Mouse (Mus musculus) right cerebral cortex, adult 18-20 months (tissue): ENCODE results near the gene Wdr13.

Experiments
- DNase-seq: peaks from one replicate; pipeline ENCODE4 v3.0.0; 2022; ENCODE audit warnings: mixed read lengths

The Wdr13 gene

DNA sequence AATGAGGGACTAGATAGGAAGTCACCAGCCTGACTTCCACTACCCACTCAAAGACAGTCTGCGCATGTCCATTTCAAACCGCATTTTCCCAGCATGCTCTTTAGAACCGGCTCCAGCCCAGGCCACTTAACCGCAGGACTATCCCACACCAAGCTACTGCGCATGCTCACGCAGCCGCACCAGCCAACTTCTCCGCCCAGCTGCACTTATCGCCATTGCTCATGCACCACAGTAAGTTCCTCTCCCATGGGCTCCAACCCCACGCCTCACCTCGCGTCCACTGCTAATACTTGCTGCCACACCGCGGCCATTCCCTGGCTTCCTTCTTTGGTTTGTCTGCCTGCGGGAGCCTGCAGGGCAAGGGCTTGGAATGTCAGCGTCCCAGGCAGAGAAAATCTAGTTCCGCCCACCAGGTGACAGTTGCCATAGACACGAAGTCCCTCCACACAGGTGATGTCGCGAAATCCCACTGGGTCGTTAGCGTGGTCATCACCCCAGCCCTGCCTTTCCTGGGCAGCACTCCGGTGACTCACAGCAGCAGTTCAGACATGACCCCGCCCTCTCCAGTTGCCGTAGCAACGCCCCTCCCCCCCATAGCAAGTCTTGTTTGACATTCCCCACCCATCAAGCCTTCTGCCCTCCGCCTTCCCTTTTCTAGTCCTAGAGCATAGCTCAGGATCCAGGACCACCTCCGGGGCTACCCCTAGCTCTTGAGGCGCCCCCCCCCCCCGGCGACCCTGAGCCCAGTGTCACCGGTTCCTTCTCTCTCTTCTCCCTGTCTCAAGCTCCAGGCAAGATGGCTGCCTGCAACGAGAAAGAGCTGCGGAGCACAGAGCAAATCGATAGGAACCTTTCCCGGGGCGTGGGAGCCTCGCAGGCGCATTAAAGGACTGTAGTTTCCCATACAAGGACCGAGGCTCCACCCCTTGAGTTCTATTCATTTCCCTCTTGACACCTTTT is at the start of gene Wdr13:
Gene Wdr13, minus strand, starts transcription at position 876 of the 960 bp plus-strand sequence.
- peak; percentile 93 for DNase-seq

DNA sequence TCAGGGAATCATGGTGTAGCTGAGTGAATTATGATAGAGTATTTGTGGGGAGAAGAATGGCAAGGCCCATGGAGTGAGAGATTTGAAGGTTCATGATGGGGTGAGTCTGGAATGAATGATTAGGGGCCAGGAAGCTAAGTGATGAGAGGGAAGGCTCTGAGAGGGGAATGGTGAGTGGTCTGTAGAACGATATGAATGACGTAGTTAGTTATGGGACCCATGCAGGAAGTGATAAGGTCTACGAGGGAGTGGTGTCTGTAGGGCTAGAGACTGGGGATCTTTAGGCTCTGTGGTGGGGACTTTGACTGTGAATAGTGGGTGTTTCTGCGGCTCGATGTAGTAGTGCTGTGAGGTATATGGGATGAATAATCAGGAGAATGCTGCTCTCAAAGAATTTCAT is 47.0 kb upstream of the Wdr13 start:
- DNase-seq = no peak

DNA sequence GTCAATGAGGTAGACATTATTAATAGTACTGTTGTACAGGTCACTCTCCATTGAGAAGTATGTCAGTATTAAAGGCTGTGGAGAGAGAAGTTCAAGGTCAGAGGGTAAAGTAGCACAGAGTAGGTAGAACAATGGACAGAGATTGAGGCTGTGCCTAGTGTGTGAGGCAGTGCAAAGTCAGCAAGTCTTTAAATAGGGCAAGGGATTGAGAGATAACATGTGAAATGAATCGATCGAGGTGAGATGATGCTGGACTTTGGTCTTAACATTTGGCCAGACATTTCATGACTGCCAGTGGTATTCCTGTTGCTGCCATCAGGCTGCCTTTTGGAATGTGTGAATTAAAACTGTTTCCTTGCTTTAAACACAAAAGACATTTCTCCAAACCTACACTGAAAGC is 46.2 kb upstream of the Wdr13 start:
- DNase-seq = no peak

DNA sequence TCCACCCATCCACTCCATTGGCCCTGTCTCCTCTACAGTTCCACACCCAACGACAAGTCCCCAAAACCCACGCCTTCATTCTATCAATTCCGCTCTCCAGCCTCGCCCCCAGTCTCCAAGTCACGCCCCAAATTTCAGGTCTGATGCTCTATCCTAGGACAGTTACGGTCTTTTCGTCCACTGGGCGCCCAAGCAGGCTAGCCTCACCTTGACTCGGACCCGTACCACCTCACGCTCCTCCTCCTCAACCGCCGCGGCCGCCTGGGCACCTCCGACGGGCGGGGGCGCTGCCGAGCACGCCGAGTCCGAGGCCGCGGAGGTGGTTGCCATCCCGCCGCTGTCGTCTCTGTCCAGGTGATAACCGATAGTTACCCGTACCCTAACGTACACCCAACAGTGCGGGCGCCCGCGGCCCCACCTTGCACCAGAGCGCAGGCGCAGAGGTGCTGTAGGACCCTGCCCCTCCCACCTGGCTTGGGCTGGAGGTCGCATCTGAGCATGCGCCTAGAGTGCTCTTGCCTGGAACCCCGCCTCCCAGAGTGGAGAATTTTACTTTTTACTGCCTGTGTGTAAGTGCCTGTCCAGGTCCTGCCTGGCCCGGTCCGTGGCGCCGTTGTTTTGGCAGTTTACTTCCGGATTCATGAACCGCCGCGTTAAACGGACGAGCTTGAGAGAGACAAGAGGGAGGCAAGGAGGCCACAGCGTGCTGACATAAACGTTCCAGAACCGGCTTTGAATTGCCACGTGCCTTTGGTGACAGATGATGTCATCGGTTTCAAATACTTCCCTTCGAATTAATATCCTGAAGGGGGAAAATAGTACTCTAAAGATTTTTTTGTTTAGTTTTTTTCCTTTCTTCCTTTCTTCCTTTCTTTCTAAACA is 43.1 kb upstream of the Wdr13 start, which contains the start of gene Tbc1d25:
Gene Tbc1d25, minus strand, starts transcription at position 678 of the 882 bp plus-strand sequence.
- peak; percentile 86 for DNase-seq

DNA sequence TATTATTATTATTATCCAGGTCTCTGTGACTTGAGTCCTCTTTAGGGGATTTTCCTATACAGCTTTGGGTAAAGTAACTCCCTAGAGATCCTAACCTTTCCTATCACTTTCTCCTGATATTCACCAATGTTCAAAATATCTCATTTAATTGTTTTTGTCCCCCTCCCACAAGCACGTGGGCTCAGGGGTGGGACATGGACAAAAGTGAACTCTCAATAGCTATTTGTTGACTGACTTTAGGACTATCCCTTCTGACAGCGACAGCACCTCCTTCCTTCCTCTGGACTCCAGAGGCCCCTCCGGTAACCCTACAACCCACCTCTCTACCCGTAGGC is 42.4 kb upstream of the Wdr13 start:
- DNase-seq = no peak

DNA sequence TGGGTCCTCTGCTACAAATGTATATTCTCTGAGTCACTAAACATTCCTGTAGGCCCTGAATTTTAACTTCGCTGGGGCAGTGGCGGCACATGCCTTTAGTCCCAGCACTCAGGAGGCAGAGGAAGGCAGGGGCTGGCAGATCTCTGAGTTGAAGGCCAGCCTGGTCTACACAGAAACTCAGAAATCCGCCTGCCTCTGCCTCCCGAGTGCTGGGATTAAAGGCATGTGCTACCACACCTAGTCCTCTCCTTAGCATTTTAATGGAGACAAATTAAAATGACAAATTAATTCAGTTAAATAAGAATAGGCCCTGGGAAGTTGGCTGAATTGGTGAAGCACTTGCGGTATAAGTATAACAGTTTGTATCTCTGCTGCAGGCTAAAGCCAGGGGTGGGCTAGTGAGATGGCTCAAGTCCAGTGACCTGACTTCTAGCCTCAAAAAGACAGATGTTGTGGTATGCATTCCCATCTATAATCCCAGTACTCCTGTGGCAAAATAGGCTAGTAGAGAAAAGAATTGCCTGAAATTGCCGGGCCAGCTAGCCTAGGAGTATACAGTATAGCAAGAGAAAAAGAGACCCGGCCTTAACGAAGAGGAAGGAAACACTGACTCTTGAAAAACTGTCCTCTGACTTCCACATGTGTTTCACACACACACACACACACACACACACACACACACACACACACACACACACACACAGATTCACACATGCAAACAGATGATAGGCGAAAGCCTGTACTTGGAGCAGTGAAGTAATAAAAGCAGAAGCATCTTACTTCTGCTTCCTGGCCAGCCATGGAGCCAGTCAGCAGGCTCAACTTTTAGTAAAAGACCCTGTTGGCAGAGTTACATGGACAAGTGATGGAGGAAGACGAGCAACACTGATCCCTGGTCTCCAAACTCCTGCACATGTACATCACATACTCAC is 35.3 kb upstream of the Wdr13 start:
- DNase-seq = no peak

DNA sequence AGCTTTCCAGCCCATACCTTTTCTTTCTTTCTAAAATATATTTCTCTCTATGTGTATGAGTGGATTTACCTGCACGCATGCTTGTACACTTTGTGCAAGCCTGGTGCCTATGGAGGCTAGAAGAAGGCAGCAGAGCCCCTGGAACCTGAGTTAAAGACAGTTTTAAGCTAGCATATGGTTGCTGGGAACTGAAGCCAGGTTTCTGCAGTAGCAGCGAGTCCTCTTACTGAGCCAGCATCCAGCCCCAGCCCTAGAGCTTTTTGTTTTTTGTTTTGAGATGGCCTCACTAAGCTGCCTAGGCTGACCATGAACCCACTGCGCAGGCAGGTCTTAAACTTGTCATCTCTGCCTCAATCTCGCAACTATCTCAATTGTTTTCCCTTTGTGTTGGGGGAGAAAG is 31.8 kb upstream of the Wdr13 start:
- no peak for DNase-seq

DNA sequence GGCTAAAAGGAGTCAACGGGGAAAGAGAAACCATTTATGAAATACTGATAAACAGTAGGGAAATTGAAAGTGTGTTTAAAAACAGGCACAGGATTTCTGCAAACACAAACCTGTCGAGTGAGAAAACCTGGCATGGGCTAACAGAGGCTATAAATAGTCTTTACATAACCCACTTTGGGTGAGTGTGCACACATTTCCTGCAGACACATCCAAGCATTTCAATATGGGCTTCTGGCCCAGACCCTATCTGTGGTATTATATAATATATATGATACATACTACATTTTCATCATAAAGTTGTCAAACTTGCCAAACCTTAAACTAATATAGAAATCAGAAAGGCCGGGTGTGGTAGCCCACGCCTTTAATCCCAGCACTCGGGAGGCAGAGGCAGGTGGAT is 30.4 kb upstream of the Wdr13 start:
- DNase-seq = peak; percentile 25

DNA sequence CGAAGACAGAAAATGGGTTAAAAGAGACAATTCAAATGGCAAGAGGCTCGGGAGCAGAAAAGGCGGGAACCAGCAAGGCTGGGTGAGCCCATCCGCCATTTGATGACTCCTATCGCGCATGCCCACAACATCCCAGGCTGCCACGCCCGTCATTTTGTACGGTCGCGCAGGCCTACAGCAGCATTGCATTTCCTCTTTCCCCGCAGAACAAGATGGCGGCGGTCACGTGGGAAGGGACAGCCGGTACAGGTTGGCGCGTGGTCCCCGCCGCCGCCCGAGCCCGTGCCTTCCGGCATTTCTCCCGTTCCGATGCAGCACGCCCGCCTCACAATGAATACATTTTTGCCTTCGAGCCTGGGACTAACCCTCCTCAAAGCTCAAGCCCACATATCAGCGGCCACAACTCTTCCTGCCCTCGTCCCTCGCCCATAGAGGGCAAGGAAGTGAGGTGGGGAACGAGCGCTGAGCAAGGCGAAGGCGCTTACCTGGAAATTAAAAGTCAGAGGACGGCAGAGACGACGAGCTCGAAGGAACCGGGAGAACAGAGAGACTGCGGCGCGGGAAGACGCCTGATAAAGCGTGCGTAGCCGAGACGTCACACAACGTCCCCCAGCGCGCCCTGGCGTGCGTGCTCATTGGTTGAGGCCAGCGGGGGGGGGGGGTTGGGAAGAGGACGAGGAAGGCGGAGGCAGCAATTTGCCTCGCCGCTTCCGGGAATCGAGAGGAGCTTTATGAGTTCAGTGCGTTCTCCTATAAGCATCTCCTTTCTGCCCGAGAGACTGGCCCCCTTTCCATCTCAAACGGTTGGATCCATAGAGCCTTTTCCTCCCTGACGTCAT is 12.7 kb upstream of the Wdr13 start, which contains the start of gene Rbm3:
Gene Rbm3, minus strand, starts transcription at position 728 of the 839 bp plus-strand sequence.
- DNase-seq = peak; percentile 90

DNA sequence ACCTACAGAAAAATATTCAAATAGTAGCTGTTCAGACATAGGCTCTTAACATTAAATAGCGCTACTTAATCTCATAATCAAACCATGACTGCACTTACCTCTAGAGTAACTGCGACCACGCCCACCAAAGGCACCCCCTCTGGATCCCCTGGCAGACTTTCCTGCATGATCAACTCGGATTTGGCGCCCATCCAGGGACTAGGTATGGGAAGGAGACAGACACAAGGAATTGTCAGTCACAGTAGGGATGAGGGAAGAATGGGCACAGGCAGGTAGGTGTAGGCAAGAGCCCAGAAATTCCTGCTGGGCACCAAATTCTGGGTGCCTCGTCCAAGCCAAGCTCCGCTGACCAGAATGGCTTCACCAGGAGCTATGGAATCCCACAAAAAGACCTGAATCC is 11.1 kb upstream of the Wdr13 start:
- DNase-seq = no peak

DNA sequence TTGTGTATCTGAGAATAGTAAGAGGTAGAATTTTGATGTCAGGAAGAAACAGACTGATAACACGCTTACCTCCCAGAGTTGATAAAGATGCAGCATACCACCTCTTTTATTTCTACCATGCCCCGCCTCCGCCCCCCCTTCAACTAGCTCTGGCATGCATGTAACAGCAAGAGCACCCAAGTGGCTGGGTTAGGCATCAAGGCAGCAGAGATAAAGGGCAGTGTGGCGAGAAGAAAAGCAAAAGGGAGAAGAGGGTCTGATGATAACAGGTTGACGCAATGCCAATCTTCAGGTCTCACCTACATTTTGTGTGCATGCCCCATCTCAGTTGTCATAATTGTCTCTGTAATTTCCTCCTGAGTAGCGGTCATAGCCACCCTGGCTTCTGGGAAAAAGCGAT is 10.3 kb upstream of the Wdr13 start:
- DNase-seq = no peak

DNA sequence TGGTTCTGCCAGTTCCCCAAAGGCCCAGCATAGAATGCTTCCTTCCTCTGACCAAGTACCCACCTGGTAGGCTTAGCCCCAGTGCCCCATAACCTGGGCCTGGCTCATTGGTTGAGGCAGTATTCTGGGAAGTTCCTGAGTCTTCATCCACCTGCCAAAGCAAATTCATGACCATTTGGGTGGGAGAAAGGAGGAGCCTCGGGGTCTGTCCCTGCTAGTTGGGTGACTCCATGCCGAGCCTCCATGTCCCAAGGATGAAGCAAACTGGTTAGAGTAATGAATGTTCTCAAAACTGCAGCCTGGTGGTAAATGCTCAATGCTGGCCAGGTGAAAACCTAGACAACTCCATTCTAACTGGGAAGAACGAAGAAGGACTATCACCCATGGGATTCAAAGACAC is 8.4 kb upstream of the Wdr13 start:
- no peak for DNase-seq

DNA sequence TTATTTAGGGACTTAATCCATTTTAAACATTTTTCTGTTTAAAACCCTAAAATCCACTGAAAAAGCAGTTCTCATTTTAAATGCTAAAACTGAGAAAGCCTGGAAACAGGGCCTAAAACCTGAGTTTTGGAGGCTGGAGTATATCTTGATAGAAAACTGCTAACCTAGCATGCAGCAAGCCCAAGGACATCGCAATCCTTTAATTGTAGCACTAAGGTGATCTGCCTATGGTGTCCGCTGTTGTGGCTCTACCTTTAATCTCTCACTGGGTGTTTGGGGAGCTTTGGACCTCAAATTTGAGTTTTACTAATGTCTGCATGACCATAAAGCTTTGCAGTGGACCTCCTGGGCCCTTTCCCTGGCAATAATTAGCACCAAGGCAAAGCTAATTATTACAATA is 7.8 kb upstream of the Wdr13 start:
- no peak for DNase-seq

DNA sequence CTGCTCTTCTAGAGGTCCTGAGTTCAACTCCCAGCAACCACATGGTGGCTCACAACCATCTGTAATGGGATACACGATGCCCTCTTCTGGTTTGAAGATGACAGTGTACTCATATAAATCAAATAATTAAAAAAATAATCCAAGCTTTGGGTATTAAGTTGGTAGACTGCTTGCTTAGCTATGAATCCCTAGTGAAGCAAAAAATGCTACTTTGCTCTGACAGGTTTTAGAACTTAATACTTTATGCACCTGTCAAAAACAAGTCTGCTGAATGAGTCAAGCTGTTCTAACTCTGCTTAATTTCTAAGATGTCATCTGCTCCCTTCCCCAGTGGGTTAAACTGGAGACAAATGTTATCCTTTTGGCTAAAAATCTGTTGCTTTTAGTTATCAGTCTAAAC is 6.8 kb upstream of the Wdr13 start:
- no peak for DNase-seq

DNA sequence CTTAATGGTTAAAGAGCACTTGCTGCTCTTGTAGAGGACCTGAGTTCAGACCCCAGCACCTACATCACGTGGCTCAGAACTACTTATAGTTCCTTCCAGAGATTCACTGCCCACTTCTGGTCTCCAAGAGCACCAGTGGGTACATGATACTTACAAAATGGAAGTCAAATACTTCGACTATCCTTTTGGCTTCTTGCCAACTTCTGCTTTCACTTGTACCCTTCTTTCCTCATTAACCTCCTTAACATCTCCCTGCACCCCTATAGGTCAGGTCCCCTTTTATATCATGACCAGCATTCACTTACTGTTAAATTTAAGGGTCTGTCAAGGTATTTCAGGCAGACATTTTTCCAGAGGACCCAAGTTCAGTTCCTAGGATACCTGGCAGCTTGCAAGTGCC is 3.2 kb upstream of the Wdr13 start:
- DNase-seq = no peak

DNA sequence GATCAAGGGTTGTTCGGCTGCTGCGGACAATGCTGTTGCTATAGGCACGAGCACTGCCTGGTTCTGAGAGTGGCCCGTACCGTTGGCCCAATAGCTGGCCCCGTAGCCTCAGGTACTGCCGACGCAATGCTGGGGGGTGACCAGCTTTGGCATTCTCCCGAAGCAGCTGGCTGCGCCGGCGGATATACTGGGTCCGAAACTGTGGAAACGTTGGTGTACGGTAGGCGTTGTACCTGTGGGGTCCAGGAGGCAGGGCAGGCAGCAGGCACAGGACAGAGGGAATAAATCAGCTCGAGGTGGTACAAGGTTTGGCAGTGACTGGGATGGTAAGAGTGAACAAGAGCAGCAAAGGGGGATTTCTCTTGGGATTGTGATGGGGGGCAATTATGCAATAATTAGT is 1.3 kb downstream of the Wdr13 start:
- no peak for DNase-seq

DNA sequence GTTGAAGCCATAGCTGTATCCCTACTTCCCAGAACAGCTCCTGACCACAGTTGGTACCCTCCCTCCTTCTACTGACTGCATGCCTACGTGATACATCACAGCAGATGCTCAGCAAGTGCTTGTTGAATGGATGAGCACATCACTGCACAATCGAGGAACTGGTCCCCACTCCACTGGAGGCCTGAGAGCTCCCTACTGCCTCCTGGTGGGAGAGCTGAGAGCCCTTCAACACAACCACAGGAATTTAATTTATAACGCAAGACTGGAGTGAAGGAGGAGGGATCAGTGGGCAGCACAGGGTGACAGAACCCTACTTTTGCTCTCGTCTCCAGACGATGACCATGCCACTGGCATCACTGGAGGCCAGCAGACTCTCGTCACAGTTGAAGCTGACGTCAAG is 7.5 kb downstream of the Wdr13 start:
- DNase-seq = no peak

DNA sequence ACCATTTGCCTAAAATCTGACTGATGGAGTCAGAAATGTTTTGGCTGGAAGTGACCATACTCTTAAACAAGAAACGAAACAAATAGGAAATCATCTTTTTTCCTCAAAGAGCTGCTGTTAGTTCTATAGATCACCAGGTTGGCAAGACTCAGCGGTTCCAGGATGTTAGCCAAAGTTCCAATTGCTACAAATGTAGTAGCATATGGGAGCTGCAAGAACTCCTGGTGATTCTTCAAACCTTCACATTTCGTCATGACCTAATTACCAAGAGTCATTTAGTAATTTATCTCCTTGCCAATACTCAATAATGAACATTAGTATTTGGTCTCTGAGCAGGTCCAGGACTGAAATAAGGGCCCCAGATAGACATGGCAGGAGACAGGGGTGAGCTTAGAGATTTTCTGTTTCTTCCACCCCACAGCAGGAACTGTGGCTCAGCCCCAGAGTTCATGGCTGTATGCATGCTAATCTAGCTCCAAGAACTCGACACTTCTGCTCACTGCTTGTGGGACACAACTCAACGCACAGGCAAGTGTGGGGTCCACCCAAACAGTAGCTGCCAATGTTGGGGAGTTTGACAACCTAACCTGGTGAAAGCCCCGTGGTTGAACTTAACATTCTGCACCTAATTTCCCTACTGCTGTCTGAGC is 8.7 kb downstream of the Wdr13 start:
- no peak for DNase-seq

DNA sequence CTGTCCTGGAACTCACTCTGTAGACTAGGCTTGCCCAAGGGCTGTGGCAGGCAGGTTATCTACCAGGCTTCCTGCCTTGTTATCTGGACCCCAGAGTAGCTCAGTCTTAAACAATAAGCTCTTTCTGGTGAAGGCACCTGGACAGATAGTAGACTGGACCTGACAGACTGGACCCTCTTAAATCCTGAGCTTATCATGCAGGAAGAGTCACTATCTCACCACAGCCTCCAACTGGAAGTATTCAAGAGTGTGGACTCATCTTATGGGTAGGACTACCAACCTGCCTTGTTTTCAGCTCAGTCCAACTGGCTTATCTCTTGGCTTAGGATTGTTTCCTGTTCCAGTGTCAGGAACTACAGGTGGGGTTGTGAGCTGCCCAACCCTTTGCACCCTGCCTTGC is 15.4 kb downstream of the Wdr13 start:
- DNase-seq = no peak

DNA sequence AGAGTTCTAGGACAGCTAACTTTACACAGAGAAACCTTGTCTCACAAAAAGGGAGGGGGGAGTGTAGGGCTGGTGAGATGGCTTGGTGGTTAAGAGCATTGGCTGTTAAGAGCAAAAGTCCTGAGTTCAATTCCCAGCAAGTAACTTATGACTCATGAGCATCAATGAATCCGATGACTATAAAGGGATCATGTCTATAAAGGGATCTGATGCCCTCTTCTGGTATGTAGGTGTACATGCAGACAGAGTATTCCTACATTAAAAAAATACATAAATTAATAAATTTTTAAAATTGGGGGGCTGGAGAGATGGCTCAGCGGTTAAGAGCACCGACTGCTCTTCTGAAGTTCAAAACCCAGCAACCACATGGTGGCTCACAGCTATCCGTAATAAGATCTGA is 17.4 kb downstream of the Wdr13 start:
- no peak for DNase-seq

DNA sequence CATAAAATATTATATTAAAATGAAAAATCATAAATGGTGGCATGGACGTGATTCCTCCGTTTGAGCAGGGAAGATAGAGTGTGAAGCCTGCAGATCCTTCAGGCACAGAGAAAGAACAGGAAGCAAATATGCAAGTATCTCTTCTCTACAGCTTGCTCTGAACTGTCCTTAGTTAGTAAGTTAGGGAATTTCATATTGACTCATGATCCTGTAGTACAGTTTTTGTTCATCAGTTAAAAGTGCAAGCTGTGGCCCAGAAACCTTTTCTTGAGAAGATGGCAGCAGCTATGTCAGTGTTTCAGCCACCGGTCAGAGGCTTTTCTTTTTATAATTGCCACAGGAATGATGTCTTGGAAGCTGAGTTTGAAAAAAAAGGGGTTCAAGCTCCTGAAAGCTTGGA is 27.7 kb downstream of the Wdr13 start:
- DNase-seq = no peak
